Mouse (Mus musculus) CD4-positive helper T cell, adult 2 months (primary cell): ENCODE measurements at regions not wholly inside any gene's neighbourhood (a gene's known extent, or its start where the extent isn't known, plus 50 kb on each side); places are given as distances from the start of the nearest gene placed in this dataset.

Source experiments
- DNase-seq: peaks from one replicate; pipeline ENCODE4 v3.0.0-alpha.2; 2012; ENCODE audit warnings: low read depth, missing footprints, low spot score

DNA sequence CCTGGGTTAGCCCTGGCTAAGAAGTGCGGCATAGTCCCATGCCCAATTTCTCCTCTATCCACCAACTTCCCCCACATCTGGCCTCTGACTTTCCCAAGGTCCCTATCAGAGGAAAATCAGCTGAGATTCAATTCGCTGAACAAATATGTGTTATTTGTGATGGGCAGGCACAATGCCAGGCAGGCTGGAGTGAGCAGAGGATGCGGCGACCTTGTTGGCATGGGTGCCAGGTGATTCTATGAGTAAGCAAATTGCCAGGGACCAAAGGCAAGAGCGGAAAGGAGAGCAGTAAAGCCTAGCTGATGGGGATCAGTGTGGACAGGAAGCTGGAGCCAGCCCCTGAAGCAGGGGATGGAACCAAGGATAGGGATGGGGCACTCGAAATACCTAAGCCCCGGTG is 196.9 kb upstream of the Ppargc1a start:
- DNase-seq, result no peak

DNA sequence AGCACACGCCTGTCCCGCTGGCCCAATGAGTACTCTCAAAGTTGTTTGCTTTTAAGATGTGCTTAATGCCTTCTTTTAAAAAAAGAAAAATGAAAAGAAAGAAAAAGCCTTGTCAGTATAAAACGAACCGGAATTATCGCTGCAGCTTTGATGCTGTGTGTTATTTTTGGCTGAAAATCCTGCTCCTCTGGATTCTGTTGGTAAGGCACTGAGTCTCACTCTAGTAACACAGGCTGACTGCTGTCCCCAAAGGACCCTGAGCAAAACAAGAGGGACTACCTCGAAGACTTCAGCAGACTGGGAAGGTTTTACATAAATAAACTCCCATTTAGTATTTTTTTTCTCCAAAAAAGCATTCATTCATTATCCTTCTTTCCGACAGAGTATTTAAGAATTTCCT is 196.1 kb upstream of the Ppargc1a start:
- DNase-seq, result no peak

DNA sequence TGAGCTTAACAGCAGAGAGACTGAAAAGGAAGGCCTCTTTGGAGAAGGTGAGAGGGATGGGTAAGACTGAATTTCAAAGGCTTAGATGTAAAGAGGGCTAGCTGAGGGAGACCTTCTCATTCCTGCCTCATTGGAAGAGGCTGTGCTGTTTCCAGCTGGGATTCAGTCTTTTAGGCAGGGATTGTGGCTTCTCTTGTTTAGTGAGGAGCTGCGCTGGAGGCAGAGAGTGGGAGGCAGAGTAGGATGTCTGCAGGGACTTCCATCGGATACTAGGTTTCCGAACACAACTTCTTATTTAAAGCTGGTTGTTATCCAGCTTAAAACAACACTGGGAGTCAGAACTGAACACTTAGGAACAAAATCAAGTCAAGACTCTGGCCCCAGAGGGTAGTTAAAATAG is 194.8 kb upstream of the Ppargc1a start:
- DNase-seq, result no peak

- DNase-seq, result no peak
Measured at GRCm38 (mm10) chr5:51758289-51758688, 190.8 kb upstream of the Ppargc1a start.

GRCm38 (mm10) chr5:51757864-51758263 is 190.3 kb upstream of the Ppargc1a start:
- DNase-seq, result no peak

- no peak for DNase-seq
Measured at GRCm38 (mm10) chr5:51752024-51752423, 184.5 kb upstream of the Ppargc1a start.

DNA sequence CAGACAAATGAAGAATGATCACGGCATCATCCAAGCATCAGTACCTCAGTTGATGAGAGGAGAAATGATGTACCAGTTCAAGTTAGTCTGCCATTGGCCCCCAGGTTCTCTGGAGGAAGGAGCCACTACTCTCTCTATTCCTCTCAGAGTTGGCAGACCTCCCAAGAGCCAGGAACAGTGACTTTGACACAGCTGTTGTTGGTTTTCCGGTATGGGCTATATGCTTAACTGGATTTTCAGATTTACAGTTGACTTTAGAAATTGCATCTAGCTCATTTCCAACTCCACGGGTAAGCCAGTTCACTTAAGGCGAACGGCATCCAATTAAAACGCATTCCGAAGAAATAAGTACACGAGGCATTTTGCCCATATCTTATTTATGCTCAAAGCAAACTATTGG is 182.9 kb upstream of the Ppargc1a start:
- no peak for DNase-seq

- DNase-seq, result no peak
Measured at GRCm38 (mm10) chr5:51740893-51741292, 173.4 kb upstream of the Ppargc1a start.

DNA sequence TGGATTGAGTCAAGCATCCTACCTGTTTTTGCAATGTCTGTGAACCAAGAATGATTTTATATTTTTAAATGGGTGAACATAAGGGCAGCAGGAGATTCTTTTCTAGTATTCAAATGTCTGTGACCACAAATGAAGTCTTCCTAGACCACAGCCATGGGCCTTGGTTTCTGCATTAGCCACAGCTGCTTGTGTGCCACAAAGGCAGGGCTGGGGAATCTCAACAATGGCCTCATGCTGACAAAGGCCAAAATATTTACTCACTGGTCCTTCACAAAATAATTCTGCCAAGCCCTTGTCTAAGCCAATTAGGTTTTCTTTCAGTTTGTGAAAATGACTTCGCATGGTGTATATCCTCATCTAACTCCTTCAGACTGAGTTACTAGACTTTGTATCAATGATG is 162.7 kb upstream of the Ppargc1a start:
- no peak for DNase-seq

DNA sequence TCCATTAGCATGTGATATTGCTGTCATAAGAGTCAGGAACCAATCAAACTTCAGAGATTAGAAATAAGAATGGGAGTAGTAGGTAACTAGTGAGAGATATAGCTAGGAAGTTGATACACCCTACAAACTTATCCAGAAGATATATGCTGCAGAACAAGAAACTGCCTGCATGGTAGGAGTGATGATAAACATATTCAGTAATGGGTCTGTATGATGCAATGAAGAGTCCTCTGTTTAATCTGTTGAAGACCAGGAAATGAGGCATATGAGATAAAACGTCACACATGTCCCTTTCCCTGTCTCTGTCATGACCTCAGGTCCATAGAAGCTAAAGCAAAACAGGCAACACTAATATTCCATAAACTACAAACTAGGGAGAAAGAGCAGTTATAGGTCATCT is 162.2 kb upstream of the Ppargc1a start:
- no peak for DNase-seq

- DNase-seq, result no peak
Measured at GRCm38 (mm10) chr5:51726762-51727161, 159.2 kb upstream of the Ppargc1a start.

GRCm38 (mm10) chr5:51718911-51719310 is 151.4 kb upstream of the Ppargc1a start:
- DNase-seq, result no peak

GRCm38 (mm10) chr5:51718451-51718850 is 150.9 kb upstream of the Ppargc1a start:
- DNase-seq, result no peak

- no peak for DNase-seq
Measured at GRCm38 (mm10) chr5:51711860-51712560, 144.5 kb upstream of the Ppargc1a start.

DNA sequence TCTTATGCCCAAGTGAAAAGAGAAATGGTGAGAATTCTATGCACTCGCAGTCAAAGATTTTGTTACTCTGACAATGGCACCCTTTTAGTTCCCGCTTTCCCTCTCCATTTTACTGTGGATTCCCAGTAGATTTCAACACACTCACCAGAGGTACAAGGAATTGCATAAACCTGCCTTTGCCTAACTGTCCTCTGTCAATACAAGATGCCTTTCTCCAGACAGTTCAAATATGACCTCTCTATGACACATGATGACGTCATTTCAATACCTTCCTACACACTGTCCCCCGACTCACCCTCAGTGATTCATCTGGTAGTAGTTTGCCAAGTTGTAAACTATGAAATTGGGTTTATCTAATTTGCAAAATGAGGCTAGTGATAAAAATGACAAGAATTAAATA is 143.1 kb upstream of the Ppargc1a start:
- no peak for DNase-seq

- DNase-seq, result no peak
Measured at GRCm38 (mm10) chr5:51709447-51709991, 142.0 kb upstream of the Ppargc1a start.

DNA sequence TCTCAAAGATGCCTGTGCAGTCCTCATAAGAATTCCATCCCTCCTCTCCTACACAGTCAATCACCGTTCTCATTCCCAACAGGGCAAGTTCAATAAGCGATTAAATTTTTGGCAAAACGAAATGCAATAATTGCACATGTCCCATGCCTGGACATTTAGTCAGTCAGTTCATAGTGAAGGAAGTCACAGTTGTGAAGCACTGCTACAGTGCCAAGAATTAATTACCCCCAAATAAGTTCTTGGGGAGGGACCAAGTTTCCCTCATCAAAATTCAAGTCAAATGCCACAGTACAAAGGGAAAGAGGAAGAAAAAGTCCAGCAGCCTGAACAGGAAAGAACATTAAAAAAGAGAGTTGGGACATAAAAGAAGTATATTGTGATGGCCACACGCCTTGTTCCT is 112.4 kb upstream of the Ppargc1a start:
- no peak for DNase-seq

DNA sequence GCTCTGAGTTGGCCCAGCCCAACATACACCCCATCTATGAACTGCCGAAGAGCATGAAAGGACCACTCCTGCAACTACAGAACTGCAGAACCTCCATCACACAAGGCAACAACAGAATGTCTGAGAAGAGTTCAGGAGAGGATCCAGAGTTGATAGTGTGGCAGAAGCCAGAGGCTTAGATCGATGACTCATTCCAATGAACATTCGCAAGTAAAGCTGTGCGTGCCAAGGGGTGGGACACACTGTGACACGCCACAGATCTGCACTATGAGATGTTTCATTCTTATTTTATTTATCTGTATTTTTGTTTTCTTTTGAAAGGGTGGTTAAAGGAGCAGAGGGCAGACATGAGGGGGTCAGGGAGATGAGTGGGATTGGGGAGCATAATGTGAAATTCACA is 103.7 kb upstream of the Ppargc1a start:
- no peak for DNase-seq

DNA sequence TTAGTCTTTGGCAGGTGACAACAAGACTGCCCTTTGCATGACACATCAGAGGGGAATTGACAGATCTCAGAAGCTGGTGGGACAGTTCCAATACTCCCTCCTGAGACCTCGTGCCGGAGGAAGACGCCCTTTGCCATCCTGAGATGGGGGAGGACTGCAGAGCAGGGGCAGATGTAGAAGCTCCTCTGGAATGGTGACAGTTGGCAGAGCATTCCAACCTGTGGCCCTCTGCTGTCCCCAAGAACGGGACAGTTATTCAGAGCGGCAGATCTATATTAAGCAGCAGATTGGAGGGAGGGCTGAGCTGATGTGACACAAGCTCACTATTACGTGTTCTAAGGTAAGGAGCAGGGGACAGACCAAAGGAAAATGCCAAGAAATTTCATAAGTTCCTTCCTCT is 97.7 kb upstream of the Ppargc1a start:
- no peak for DNase-seq

GRCm38 (mm10) chr5:51658232-51658896 is 90.8 kb upstream of the Ppargc1a start:
- no peak for DNase-seq

DNA sequence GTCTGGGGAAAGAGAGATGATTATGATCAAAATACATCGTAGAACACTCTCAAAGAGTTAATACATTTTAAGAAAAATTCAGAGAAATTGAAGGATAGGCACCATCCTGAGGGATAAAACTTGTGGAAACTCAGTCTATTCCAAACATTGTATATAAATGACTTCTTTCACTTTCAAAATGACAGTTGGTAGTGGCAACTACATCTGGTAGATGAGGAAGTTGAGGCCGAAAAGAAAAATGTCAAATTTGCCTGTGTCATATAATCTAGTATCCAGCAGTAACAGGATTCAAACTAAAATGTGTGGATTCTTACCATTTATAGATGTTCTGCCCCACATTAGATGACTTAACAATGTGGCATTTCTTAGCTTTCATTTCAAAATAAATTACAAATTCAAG is 86.0 kb upstream of the Ppargc1a start:
- no peak for DNase-seq

DNA sequence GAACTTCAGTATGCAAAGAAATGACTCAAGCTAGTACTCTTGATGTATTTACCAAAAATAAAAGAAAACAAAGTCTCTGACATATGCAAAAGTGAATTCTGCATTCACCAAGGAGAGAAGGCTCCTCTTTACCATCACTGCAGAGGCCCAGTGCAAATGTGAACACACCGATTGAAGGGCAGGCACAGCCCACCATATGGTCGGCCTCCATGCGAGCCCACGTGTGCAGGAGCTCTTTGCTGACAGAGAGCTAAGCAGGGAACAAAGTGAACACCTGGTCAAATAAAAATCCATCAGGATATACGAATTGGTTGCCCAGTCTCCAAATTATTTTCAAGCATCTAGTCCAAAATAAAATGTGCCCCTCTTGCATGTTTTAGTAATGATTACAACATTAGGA is 56.9 kb upstream of the Ppargc1a start:
- DNase-seq, result no peak
